Mouse (Mus musculus) heart, adult 9 months (tissue): ENCODE data around the gene 2900092C05Rik.

Experiments
- DNase-seq, 2 experiments: peaks; one replicate each; pipeline ENCODE4 v3.0.0; 2022; ENCODE audit warnings: low spot score in 2 of 2

2900092C05Rik gene

GRCm38 (mm10) chr7:12512217-12512616, at the start of gene 2900092C05Rik:
Gene 2900092C05Rik, plus strand, starts transcription at chr7:12512517.
- no peak for DNase-seq

- peak; percentile 88 to 90 for DNase-seq
Observed at GRCm38 (mm10) chr7:12478158-12479008, 33.9 kb upstream of the 2900092C05Rik start, which contains the start of gene Zfp606. Gene Zfp606, plus strand, starts transcription at chr7:12478293.

- no peak for DNase-seq
Observed at GRCm38 (mm10) chr7:12479009-12479346, 33.3 kb upstream of the 2900092C05Rik start.

GRCm38 (mm10) chr7:12479525-12479924, 32.8 kb upstream of the 2900092C05Rik start:
- DNase-seq, result no peak

GRCm38 (mm10) chr7:12483771-12484170, 28.5 kb upstream of the 2900092C05Rik start:
- DNase-seq, result no peak

- no peak for DNase-seq
Observed at GRCm38 (mm10) chr7:12485956-12486355, 26.4 kb upstream of the 2900092C05Rik start.

GRCm38 (mm10) chr7:12486691-12487090, 25.6 kb upstream of the 2900092C05Rik start:
- DNase-seq, result no peak

GRCm38 (mm10) chr7:12510913-12511312, 1.4 kb upstream of the 2900092C05Rik start:
- no peak for DNase-seq
